Mouse (Mus musculus) urinary bladder, postnatal 4 days (tissue): Measurements from ENCODE around the gene Ms4a4a.
A peak's percentile ranks its signal among the peaks of the same experiment; 100 is the strongest.
"Not testable (repeated sequence)": the region's sequence is repeated elsewhere in the genome, so short reads cannot be mapped to it uniquely, and the experiment has no call there.

Experiments
- DNase-seq, 2 experiments: peaks; one replicate each; pipeline ENCODE4 v3.0.0; 2021 to 2022; ENCODE audit warnings: low spot score in 2 of 2

Ms4a4a gene

DNA sequence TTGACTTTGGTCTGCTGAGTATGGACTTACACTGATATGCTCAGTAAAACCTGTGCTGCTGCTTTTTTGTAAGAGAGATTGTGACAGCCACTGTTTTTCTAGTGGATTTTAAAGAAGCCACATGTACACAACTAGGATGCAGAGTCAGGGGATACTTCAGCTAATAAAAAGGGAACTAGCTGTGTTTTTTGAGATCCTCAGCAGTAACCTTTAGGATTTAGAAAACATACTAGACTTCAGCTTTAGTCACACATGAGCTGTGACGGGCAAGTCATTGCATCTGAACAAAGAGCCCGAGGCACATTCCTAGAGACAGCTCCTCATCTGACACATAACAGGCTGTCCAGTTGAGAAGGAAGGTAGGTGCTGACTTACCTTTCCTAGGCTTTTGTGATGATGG lies at the start of gene Ms4a4a:
Gene Ms4a4a, plus strand, starts transcription at position 251 of the 400 bp plus-strand sequence.
- DNase-seq: no peak

DNA sequence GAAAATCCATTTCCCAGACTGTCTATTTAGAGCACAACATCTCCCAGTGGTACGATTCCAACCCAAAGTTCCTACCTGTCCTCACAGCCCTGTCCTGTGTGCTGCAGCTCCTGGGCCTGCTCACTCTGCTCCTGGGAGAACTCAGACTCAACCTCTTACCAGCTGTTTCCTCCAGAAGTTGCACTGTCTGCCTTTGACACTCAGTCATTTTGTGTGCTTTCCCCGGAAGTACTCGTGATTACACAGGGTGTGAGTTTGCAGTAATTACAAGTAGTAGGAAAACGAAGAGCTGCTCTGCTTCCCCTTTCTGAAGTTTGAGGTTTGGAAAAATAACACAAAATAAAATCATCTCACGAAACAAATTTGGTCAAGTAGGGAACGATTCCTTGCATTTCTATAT lies 39.4 kb upstream of the Ms4a4a start, which contains the start of gene Ms4a7:
Gene Ms4a7, minus strand, starts transcription at position 215 of the 400 bp plus-strand sequence.
- DNase-seq: no peak

DNA sequence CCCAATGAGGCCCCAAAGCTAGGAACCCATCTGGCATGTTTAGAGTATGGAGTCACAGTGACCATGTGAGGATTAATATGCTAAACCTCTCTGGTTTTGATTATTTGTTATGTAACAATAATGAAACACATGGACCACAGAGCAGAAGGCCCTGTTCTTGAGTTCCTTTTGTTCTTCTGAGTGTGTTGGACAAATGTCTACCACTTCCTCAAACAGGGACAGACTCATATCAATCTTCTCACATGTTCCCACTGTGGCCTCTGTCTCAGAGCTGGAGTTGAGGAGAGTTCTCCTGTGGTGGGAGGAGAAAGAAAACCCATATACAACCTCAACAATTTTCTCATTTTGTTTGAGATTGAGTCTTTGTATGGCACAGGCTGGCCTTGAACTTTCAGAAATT lies 32.2 kb upstream of the Ms4a4a start:
- DNase-seq: no peak

DNA sequence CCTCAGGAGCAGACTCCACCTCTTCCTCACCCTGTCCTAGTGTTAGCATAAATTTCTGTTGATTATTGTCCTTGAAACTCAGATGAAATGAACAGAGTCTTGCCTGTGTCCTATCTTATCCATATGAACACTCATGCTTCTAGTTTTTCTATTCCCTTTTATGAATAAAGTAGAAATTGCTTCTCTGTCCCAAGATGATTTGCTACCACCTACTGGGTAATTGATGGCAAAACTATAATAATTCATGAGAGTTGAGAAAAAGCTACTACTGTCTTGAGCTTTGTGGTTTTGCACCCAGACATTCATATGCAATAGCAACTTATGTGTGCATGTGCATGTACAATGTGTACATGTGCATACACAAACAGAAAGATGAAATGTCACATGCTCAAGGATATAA lies 31.3 kb upstream of the Ms4a4a start:
- DNase-seq: no peak

DNA sequence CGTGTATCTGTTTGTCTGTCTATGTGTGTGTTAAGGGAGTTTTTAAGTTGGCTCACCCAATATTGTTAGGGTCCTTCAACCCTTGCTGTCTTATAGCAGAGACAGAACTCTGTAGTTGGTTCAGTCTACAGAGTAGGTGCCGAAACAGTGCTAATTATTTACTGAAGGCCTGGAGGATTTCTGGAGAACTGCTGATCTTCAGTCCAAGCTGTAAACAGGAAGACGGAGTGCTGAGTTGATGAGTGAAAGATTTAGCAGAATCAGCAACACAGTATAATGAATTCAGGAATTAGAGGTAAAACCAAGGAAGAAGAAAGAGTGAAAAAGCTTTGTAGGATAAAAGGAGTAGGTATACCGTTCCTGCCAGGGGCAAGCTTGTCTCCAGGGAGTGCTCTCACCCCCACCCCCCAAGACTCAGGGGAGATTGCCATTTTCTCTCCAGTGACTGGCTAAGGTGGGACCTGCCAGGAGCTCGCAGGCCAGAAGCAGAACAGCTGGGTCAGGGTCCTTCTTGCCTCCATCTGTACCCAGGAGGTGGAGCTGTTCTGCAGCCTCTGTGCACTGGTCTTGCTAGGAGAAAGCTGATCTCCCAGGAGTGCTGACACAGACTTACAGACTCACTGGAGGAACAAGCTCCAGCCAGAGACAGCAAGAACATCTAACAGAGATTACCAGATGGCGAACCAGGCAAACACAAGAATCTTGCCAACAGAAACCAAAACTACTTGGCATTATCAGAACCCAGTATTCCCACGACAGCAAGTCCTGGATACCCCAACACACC lies 25.4 kb upstream of the Ms4a4a start:
- peak in 1 of 2 experiments; percentile 18 for DNase-seq

DNA sequence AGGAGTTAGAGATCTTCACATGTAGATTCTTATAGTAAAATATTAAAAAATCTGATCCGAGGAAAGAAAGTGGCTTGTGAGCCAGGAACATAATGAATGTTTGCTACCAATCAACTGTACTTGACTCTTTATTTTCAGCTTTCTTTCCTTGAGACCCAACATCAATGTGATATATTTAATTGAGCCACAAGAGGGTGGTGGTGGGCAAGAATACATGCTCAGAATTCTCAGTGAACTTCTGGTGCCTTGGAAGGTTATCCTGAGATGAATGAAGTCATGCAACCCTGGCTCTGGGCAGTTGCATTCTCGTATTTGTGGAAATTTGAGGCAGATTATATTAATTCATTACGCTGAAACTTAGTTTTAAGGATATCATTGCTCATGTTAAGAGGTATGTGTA lies 23.4 kb upstream of the Ms4a4a start:
- DNase-seq: no peak

DNA sequence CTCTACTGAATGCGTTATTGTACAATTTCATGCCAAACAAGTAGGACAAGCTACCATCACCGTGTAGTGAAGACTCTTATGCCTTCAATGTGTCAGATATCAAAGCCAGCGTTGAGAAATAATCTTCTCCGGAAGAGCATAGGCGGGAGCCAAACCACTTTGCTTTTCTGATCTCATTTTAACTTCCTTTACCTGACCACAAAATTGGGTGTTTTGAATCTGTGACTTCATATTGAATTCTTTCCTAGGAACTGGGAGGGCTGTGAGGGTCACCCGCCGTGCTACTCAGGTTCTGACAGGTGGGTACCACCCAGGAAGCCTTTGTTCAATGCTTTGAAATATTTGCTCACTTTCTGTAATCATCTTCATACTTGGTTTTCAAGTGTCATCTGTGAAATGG lies 19.6 kb upstream of the Ms4a4a start:
- no peak for DNase-seq

DNA sequence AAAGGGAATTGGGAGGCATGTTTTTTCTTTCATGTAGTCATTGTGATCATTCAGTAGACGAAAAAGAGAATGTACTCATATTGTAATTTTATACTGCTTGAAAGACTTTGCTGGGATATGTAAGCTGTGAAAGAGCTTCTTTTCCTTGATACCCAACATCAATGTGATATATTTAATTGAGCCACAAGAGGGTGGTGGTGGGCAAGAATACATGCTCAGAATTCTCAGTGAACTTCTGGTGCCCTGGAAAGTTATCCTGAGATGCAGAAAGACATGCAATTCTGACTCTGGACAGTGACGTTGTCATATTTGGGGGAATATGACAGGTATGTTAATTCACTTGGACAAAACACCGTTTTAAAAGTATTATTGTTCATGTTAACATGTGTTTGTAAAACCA lies 15.2 kb upstream of the Ms4a4a start:
- no peak for DNase-seq

DNA sequence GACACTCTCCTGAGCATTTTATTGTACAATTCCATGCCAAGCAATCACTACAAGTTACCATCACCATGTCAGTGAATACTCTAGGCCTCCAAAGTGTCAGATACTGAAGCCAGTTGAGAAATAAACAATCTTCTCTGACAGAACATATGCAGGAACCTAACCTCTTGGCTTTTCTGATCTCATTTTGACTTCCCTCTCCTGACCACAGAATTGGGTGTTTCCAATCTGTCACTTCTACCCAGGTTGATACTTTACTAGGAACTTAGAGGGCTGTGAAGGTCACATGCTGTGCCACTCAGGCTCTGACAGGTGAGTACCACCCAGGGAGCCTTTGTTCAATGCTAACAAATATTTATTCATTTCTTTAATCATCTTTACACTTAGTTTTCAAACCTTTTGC lies 13.3 kb upstream of the Ms4a4a start:
- DNase-seq: no peak

DNA sequence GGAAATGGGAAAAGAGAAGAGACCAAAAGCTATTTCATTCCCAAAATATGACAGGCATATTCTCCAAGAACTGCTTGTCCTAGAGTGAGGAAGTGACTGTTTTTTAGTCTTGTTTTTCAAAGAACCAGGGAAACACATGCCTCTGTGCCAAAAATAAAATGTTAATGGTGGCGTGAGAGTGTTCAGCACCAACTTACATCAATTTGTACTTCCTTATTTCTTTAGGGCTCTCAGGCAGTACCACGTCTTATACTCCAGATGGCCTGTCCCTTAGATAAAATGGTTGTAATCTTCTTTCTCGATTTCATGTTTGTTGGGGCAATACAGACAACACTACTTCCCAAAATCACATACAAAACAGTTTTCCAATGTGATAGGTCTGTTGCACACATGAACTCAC lies 7.0 kb upstream of the Ms4a4a start:
- DNase-seq: no peak

DNA sequence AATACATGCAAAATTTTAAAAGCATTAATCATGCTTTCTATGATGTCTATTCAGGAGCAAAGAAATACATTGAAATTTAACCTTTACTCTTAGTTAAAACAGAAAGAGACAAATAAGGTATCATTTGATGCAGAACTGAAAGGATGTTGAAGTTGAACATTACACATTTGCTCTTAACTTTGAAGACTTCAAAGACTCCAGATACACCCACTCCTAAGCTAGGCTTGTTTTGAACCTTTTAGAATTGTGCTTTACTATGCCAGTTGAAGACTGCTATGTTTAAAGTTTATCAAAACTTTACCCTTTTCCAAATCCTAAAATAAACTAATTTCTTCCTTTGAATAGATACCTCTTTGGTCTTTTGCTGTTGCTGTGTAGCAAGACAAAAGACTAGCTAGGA lies 4.1 kb upstream of the Ms4a4a start:
- no peak for DNase-seq

DNA sequence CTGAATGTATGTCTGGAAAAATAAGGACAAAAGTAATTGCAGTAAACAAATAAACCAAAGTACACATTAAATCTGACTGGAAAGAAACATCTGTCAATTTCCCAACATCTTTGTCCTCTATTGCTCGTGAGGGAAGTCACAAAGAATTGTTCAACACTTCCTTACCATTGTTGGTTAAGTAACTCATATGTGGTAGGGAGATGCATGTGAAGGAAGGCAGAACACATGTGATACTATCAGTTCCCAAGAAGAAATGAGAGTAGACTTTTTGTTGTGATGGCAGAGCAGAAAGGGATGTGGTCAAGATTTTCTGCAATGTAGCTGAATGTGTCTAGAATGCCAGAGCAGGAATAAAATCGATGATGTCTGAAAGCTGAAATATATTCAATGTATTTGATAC lies 1.1 kb downstream of the Ms4a4a start:
- DNase-seq: no peak

DNA sequence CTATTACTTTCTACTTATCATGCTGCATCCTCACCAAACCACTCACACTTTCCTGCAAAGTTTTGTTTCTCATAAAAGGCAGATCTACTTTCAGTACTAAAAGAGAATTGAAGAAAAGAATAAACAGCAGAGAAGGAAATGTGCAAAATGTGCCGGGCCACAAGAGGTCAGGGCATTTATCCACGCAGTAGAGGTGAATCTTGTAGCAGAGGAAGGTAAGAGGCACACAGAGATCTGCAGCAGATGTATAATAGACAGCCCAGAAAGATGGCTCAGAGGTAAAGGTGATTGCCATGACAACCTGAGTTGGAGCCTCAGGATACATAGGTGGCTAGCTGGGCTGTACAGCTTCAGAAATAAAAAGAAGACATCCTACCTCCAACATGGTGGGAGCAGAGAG lies 11.8 kb downstream of the Ms4a4a start:
- DNase-seq: no peak

DNA sequence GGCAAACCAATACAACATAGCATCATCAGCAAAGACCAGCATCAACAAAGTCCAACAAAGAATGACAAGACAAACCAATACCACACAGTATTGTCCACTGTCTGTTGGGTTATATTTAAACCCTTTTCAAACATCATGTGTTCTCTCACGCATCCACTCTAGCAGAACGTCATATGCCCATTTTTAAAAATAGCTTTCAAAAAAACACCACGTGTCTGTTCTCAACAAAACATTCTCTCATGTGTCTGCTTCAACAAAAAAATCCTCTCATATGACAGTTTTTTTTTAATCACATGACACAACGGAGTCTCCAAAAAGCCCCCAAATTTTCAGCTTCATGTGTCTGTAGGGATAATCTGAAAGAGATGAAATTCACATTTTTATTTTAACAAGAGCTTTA lies 12.4 kb downstream of the Ms4a4a start:
- no peak for DNase-seq

DNA sequence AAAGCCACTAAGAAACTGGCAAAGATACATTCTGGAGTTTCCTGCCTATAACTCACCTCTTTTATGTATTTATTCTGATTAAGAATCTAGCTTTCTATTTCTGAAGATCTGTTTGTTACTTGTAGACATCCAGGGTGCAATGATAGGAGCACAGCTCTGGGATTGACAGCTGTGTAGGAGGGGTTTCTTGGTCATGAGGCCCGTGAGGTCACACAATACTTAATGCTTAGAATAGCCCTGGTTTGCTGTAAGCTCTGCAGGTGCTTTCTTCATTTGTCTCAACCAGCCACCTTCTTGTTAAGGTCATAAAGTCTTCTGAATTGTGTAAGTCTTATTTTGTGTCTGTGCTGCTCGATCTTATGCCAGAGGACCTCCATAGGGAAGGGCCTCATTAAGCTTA lies 13.6 kb downstream of the Ms4a4a start:
- no peak for DNase-seq

DNA sequence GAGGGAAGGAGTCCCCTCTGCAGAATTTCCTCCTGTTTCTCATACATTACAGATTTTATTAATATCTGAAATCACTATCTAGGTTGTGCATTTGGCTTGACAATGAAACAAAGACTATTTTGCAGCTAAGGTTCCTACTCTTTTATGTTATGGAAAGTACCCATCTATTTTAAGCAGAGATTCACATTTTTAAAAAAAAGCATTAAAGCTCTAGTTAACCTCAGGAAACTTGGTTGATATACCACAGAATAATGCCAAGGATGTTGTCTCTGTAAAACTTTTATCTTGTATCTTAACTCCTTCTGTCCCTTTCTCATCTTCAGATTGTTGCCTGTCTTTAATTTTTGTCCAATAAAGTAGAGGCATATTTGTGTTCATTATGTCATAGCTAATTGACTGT lies 20.4 kb downstream of the Ms4a4a start:
- no peak for DNase-seq

DNA sequence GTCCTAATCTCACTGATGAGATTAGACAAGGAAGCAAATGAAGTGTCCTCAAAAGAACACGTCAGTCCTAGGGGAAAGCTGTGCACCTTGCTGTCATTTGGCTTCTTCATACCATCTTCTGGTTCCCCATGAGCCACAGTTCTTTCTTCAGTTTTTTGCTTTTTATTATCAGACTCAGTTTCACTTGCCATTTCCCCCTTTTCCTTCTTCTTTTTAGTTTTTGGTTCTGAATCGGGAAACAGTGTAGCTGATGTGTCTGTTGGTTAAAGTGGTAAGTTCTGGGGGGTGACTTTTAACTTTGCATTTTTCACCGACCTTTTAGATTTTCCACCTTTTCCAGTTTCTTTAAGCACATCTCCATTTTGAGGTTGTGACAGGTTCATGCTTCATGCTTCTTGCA lies 29.2 kb downstream of the Ms4a4a start, which contains the start of gene Ms4a4c:
Gene Ms4a4c, plus strand, starts transcription at position 244 of the 400 bp plus-strand sequence.
- no peak for DNase-seq

DNA sequence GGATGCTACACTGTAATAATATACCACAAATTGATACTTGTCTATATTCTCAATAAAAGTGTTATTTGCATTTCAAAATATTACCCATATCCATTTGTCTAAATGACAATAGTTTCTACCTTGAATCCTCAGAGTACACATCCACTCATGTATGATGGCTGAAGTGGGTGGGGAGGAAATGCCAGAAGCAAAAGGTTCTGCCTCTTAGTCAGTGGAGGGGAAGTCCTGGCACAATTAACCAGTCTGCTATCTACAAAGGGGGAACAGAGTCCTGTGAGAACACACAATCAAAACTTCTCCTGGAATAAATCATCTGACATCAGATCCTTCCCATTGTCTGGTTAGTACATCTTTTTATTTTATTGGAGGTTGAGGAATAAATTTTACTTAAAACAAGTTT lies 32.1 kb downstream of the Ms4a4a start:
- DNase-seq: no peak

DNA sequence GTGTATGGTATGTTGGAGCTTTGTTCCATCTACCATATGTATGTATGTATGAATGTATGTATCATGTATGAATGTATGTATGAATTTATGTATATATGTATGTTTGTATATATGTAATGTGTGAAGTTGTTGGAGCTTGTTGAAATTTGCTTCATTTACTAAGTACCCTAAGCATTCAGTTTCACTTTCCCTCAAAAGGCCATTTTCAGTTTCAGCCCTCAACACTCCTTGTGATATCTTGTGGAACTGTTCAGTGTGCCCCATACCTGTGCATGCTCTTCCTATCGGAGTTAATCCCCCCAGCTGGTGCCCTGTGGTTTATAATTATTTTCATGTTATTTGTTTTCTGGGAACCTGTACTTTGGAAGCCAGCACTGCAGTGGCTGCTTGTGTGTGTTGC lies 33.3 kb downstream of the Ms4a4a start:
- DNase-seq: no peak

DNA sequence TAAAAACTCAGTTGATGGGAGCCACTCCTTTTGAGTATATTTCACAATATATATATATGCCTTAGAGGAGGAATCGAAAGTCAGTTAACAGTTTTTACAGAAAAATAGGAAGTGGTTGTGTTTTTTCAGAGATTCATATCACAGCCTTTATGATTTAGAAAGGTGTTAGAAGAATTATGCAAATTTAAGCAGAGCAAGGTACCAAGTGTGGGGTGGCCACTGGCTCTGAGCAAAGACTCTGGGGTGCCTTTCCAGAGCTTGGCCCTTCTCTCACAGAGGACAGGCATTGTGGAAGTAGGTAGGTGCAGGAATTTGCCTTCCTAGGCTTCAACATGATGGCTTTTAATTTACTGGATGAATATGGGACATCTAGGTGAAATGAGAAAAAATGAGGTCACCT lies 36.3 kb downstream of the Ms4a4a start:
- DNase-seq: no peak

DNA sequence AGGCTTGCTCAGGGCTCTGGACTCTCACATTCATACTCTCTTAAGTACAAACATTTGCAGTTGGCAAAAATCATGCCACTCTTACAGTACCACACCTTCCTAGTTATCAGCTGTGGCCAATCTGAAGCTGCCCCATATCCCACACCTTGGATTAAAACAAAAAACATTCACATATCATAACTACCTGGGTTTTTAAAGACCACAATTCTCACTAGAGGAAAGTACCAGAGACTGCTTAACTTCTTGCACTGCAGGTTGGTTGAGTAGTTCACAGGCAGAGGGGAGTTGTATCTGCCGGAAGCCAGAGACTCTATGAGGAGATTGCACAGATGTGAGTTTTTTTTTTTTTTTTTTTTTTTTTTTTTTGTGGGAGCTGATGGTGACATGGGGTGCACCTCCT lies 38.8 kb downstream of the Ms4a4a start:
- no peak for DNase-seq

DNA sequence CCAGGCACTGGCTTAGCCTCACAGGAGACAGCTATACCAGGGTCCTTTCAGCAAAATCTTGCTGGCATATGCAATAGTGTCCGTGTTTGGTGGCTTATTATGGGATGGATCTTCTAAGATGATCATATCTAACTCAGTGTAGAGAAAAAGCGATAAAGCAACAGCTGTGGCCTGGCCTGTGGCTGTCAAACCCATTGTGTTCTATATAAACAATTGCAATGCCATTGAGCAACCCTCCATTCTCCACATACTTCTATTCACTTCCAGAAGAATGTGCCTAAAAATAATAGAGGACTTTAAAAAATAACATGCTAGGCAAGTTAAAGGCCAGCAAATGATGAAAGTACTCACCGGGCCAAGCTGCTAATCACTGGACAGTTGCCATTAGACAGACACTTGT lies 40.3 kb downstream of the Ms4a4a start:
- no peak for DNase-seq

DNA sequence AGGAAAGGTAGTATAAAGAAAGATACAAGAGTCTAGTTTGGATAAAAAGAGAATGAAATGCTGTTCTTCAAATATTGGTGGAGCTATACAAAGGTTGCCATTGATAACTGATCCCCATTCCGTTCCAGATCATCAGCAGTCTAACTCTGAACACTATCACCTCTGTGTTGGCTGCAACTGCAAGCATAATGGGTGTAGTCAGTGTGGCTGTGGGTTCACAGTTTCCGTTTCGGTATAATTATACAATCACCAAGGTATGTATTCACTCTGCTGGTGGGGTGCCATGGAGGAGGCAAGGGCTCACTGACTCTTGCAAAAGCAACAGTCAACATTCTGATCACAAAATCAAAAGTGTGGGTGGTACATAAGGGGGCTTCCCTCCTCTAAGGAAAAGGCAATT lies 43.5 kb downstream of the Ms4a4a start:
- not testable (repeated sequence) for DNase-seq

DNA sequence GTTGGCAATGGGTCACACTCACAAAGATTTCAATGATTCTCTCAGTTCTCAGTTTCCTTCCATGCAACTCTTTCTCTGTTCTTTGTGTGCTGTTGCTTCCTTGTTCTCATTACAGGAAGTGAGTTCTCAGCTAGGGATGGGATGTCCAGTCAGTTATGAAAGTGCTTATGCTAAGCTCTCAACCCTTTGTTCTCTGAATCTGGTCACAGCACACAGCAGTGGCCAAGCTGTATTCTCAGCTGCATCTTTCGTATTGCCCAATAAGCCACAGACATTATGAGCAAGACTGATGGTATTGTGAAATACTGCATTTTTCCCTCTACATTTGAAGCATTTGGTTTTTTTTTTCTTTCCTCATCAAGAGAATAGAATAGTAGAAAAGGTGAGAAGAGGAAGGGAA lies 55.9 kb downstream of the Ms4a4a start:
- DNase-seq: not testable (repeated sequence)
